Mouse (Mus musculus) erythroblast, embryonic 14.5 days (primary cell): ENCODE data around the gene Frmd4b. TPM values are rescaled to one million over a fixed set of nuclear protein-coding genes. Genes with fewer than 3 reads are reported as not detected.

Experiments
- H3K27me3 ChIP-seq: 2 replicates; pipeline ENCODE4 v1.6.1; 2012; ENCODE audit warnings: inconsistent platforms; ENCODE audit not compliant: control insufficient read depth
- H3K36me3 ChIP-seq: 2 replicates; pipeline ENCODE4 v1.6.1; 2012; ENCODE audit warnings: mild to moderate bottlenecking, inconsistent platforms; ENCODE audit not compliant: control insufficient read depth
- H3K4me1 ChIP-seq: 2 replicates; pipeline ENCODE4 v1.6.1; 2012; ENCODE audit warnings: inconsistent platforms; ENCODE audit not compliant: control insufficient read depth
- H3K4me3 ChIP-seq: replicated peaks from 2 replicates; pipeline ENCODE3; 2012; ENCODE audit warnings: moderate library complexity, mild to moderate bottlenecking, inconsistent platforms
- H3K9me3 ChIP-seq: 2 replicates; pipeline ENCODE4 v1.6.1; 2012; ENCODE audit warnings: low read length, inconsistent platforms, mixed read lengths; ENCODE audit not compliant: control insufficient read depth
- GATA1 ChIP-seq: IDR thresholded peaks from 2 replicates; pipeline ENCODE4 v1.6.1; 2012; ENCODE audit warnings: low read length, inconsistent platforms, mixed read lengths
- TAL1 ChIP-seq: IDR thresholded peaks from 3 replicates; pipeline ENCODE4 v1.6.1; 2012; ENCODE audit warnings: low read length, inconsistent platforms, mixed read lengths
- polyA plus RNA-seq: library from polyadenylated mRNA; stranded (reverse); fragments of >175 nt; gene quantifications from 2 replicates; pipeline ENCODE4 v1.2.3, GENCODE M21; 2012

The Frmd4b gene
- polyA plus RNA-seq, 1 experiment, result not detected

GRCm38 (mm10) chr6:97293667-97294569, 323.4 kb downstream of the Frmd4b start:
- Histone ChIP-seq H3K4me1 (no peaks in the 10 kb centered on the region), H3K9me3 (no peaks in the 10 kb centered on the region), H3K4me3 (no peak overlapping the region), H3K27me3 (no peaks in the 10 kb centered on the region), H3K36me3 (peaks cover 8% of the 10 kb centered on the region; the same call in 1 of the 2 replicates)
- TF ChIP-seq TAL1 (no peak), GATA1 (no peak)

GRCm38 (mm10) chr6:97292894-97293293, 324.4 kb downstream of the Frmd4b start:
- H3K27me3 ChIP-seq, result no peaks in the 10 kb centered on the region
- TF ChIP-seq TAL1, result no peak
- no peak for TF ChIP-seq GATA1
- no peaks in the 10 kb centered on the region for H3K9me3 ChIP-seq
- H3K4me3 ChIP-seq, result no peak overlapping the region
- no peaks in the 10 kb centered on the region for H3K4me1 ChIP-seq
- H3K36me3 ChIP-seq, result peaks cover 6% of the 10 kb centered on the region; the same call in 1 of the 2 replicates

- no peak for TF ChIP-seq TAL1
- no peak for TF ChIP-seq GATA1
- Histone ChIP-seq H3K4me3 (no peak overlapping the region), H3K36me3 (peaks cover 4% of the 10 kb centered on the region; the same call in 1 of the 2 replicates), H3K4me1 (no peaks in the 10 kb centered on the region), H3K9me3 (no peaks in the 10 kb centered on the region), H3K27me3 (no peaks in the 10 kb centered on the region)
Observed at GRCm38 (mm10) chr6:97292096-97292495, 325.2 kb downstream of the Frmd4b start.

- H3K36me3 ChIP-seq, result peaks cover 4% of the 10 kb centered on the region; the same call in 1 of the 2 replicates
- no peak for TF ChIP-seq GATA1
- TF ChIP-seq TAL1, result no peak
- no peak overlapping the region for H3K4me3 ChIP-seq
- no peaks in the 10 kb centered on the region for H3K27me3 ChIP-seq
- H3K4me1 ChIP-seq, result no peaks in the 10 kb centered on the region
- no peaks in the 10 kb centered on the region for H3K9me3 ChIP-seq
Observed at GRCm38 (mm10) chr6:97291159-97291908, 326.0 kb downstream of the Frmd4b start.

GRCm38 (mm10) chr6:97290687-97291086, 326.7 kb downstream of the Frmd4b start:
- TF ChIP-seq GATA1 (no peak), TAL1 (no peak)
- Histone ChIP-seq H3K4me1 (no peaks in the 10 kb centered on the region), H3K36me3 (peaks cover under 1% of the 10 kb centered on the region; the same call in 1 of the 2 replicates), H3K4me3 (no peak overlapping the region), H3K27me3 (no peaks in the 10 kb centered on the region), H3K9me3 (no peaks in the 10 kb centered on the region)

GRCm38 (mm10) chr6:97289838-97290237, 327.5 kb downstream of the Frmd4b start:
- no peak overlapping the region for H3K4me3 ChIP-seq
- no peaks in the 10 kb centered on the region; the same call in 1 of the 2 replicates for H3K36me3 ChIP-seq
- H3K9me3 ChIP-seq, result no peaks in the 10 kb centered on the region
- TF ChIP-seq GATA1 (no peak), TAL1 (no peak)
- no peaks in the 10 kb centered on the region for H3K4me1 ChIP-seq
- no peaks in the 10 kb centered on the region for H3K27me3 ChIP-seq

GRCm38 (mm10) chr6:97289316-97289820, 328.0 kb downstream of the Frmd4b start:
- H3K9me3 ChIP-seq, result no peaks in the 10 kb centered on the region
- no peaks in the 10 kb centered on the region for H3K27me3 ChIP-seq
- TF ChIP-seq GATA1 (no peak), TAL1 (no peak)
- no peaks in the 10 kb centered on the region for H3K4me1 ChIP-seq
- H3K36me3 ChIP-seq, result no peaks in the 10 kb centered on the region; the same call in 1 of the 2 replicates
- no peak overlapping the region for H3K4me3 ChIP-seq

GRCm38 (mm10) chr6:97288047-97288855, 329.1 kb downstream of the Frmd4b start:
- Histone ChIP-seq H3K36me3 (no peaks in the 10 kb centered on the region; the same call in 1 of the 2 replicates), H3K9me3 (no peaks in the 10 kb centered on the region), H3K27me3 (no peaks in the 10 kb centered on the region), H3K4me1 (no peaks in the 10 kb centered on the region), H3K4me3 (no peak overlapping the region)
- TF ChIP-seq GATA1, result no peak
- no peak for TF ChIP-seq TAL1
